Mouse (Mus musculus) lung, embryonic 16.5 days (tissue): ENCODE results near the gene Ankrd28. TPM values are rescaled to one million over a fixed set of nuclear protein-coding genes. Genes with fewer than 3 reads are reported as not detected.

Experiments
- ATAC-seq: fragments of 200-750 bp; cut with Nextera tagmentation; 2 replicates; pipeline ENCODE4 v1.8.0; 2017; ENCODE audit warnings: low read depth, mild to moderate bottlenecking, moderate library complexity
- H3K27ac ChIP-seq: fragments of 300-500 bp; sonication (generic); 2 replicates; pipeline ENCODE4 v1.5.1; 2014; ENCODE audit warnings: mild to moderate bottlenecking, control low read depth, low read length
- H3K27me3 ChIP-seq: fragments of 300-500 bp; sonication (generic); 2 replicates; pipeline ENCODE4 v1.6.1; 2014; ENCODE audit warnings: low read depth, low read length, mixed read lengths; ENCODE audit not compliant: control insufficient read depth, insufficient read depth
- H3K36me3 ChIP-seq: fragments of 300-500 bp; sonication (generic); 2 replicates; pipeline ENCODE4 v1.6.1; 2014; ENCODE audit warnings: low read length; ENCODE audit not compliant: control insufficient read depth, insufficient read depth
- H3K4me1 ChIP-seq: fragments of 300-500 bp; sonication (generic); replicated peaks from 2 replicates; pipeline ENCODE4 v1.6.1; 2014; ENCODE audit warnings: low read length, mixed read lengths; ENCODE audit not compliant: control insufficient read depth, insufficient read depth
- H3K4me2 ChIP-seq: fragments of 300-500 bp; sonication (generic); 2 replicates; pipeline ENCODE4 v1.6.1; 2014; ENCODE audit warnings: low read depth, low read length, control low read depth
- H3K4me3 ChIP-seq: fragments of 300-500 bp; sonication (generic); 2 replicates; pipeline ENCODE4 v1.5.1; 2014; ENCODE audit warnings: mild to moderate bottlenecking, low read length, control low read depth
- H3K9ac ChIP-seq: fragments of 300-500 bp; sonication (generic); 2 replicates; pipeline ENCODE4 v1.6.1; 2014; ENCODE audit warnings: low read length, control low read depth
- H3K9me3 ChIP-seq: fragments of 300-500 bp; sonication (generic); 2 replicates; pipeline ENCODE4 v1.6.1; 2016; ENCODE audit warnings: low read length; ENCODE audit not compliant: control insufficient read depth
- WGBS: fragments of 180-500 bp; shearing (Covaris S2); extraction: QIAGEN DNeasy Blood & Tissue Kit; methylation state at CpG from one replicate; pipeline ENCODE4 v1.1.7; 2014; 5-methylcytosine and 5-hydroxymethylcytosine counted together
- polyA plus RNA-seq: library from polyadenylated mRNA; unstranded; fragments of >200 nt; fragmentation: Nextera tagmentation; extraction: Ambion mirVana; gene quantifications from 2 replicates; pipeline ENCODE4 v1.2.1, GENCODE M21; 2015

Gene Ankrd28
- polyA plus RNA-seq, 1 experiment from 2014 or later, result 7.0 TPM

DNA sequence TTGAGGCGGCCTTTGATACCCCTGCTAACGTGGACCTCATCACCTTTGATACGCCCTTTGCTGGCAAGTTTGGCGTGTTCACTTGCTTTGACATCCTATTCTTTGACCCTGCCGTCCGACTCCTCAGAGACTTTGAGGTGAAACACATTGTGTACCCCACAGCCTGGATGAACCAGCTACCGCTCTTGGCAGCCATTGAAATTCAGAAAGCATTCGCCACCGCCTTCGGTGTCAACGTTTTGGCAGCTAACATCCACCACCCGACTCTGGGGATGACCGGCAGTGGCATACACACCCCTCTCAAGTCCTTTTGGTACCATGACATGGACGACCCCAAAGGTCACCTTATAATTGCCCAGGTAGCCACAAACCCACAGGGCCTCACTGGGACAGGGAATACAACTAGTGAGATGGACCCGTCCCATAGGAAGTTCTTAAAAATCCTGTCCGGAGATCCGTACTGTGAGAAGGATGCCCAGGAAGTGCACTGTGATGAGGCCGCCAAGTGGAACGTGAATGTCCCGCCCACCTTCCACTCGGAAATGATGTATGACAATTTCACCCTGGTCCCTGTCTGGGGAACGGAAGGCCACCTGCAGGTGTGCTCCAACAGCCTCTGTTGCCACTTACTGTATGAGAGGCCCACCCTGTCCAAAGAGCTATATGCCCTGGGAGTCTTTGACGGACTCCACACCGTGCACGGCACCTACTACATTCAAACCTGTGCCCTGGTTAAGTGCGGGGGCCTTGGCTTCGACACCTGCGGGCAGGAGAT, 163.3 kb downstream of the Ankrd28 start:
- WGBS, result 93% methylated on average over 28 of the region's 28 CpGs
- Histone ChIP-seq H3K27me3 (no peaks in the 10 kb centered on the region), H3K9me3 (no peaks in the 10 kb centered on the region), H3K4me2 (no peak overlapping the region), H3K9ac (no peak overlapping the region), H3K4me1 (peaks cover 48% of the 10 kb centered on the region), H3K36me3 (peaks cover 5% of the 10 kb centered on the region), H3K27ac (no peak overlapping the region), H3K4me3 (no peak overlapping the region)
- no peak for ATAC-seq

DNA sequence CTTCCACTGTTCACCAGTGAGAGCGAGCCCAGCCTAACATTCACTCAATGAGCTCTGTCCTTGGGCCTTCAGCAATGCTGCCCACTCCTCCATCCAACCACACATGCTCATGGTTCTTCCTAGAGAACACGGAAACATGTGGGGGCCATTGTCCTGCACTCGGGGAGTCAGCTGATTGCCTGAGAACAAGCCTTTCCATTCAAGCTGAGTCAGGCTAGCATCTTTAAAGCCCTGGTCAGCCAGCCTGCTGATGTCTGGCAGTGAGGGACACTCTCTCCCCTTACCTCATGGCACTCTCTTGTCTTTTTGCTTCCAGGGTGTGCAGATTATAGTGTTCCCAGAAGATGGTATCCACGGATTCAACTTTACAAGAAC, 164.9 kb downstream of the Ankrd28 start:
- H3K9me3 ChIP-seq, result no peaks in the 10 kb centered on the region
- H3K9ac ChIP-seq, result no peak overlapping the region
- H3K36me3 ChIP-seq, result peaks cover 5% of the 10 kb centered on the region
- H3K4me1 ChIP-seq, result peaks cover 49% of the 10 kb centered on the region
- ATAC-seq, result no peak
- no peak overlapping the region for H3K4me2 ChIP-seq
- 76% methylated on average over 4 of the region's 4 CpGs for WGBS
- H3K27me3 ChIP-seq, result no peaks in the 10 kb centered on the region
- no peak overlapping the region for H3K27ac ChIP-seq
- no peak overlapping the region for H3K4me3 ChIP-seq

DNA sequence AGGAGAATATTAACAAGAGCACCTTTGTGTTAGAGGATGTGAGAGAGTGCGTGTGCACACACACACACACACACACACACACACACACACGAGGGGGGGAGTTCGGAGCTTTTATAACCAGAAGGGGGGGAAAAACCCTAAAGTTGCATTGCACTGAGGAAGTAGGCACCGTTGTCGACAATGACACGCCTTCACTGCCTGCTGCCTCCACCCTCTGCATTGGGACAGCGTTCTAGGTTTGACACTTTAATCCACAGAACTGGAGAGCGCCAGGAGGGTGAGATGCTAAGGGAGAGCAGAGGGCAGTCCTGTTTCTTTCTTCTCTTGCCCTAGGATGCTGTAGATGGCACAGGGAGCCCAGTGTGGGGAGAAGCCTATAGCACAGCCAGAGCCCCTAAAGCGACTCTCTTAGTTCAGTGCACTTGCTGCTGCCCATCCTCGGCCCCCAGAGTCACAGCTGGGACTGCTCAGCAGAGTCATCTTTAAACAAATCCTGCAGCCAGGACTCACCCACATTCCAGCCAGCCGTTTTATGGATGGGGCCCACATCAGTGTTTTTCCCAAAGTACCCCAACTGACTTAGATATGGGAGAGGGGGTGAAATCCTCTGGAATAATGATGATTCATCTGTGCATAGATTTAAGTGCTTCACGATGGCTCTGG, 165.4 kb downstream of the Ankrd28 start:
- Histone ChIP-seq H3K4me1 (peaks cover 52% of the 10 kb centered on the region), H3K27ac (no peak overlapping the region), H3K9me3 (no peaks in the 10 kb centered on the region), H3K4me3 (no peak overlapping the region), H3K9ac (no peak overlapping the region), H3K36me3 (peaks cover 5% of the 10 kb centered on the region), H3K4me2 (no peak overlapping the region), H3K27me3 (no peaks in the 10 kb centered on the region)
- no peak for ATAC-seq
- WGBS, result 46% methylated on average over 12 of the region's 12 CpGs

DNA sequence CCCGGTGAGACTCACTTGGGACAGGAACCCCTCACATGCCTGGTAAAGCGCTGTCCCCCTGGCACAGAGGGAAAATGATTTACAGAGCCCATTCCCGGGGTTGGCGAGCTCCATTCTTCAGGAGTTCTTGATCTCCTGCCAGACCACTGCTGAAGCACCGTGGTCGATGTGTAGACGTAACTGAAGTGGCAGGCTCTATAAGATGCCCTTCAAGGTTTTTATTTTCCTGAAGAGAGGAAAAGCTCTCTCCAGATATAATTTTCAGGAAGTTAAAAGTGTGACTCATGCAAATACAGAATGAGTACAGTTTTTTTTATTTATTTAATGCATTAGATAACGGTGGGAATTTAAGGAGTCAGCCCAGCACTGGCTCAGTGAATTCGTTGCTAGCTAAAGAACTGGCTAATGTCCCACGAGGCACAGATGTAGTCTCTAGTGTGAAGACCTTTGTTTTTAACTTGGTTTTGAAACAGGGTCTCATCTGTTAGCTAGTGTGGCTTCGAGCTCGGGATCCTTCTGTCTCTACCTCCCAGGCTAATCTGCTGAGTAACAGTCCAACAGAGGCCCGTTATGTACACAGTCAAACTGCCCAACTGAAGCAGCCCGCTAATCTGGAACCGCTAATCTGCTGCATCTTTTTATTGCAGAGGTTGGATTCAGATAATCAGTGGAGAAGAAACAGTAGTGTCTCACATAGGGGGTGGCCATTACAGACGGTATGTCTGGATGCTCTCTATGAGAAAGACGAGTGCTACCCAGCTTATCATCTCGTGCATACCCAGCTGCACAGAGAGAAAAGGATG, 166.2 kb downstream of the Ankrd28 start:
- Histone ChIP-seq H3K4me2 (no peak overlapping the region), H3K4me3 (no peak overlapping the region), H3K27me3 (no peaks in the 10 kb centered on the region), H3K36me3 (peaks cover 5% of the 10 kb centered on the region), H3K4me1 (peaks cover 57% of the 10 kb centered on the region), H3K9ac (no peak overlapping the region), H3K27ac (peak overlapping the region; percentile 50; the same call in 1 of the 2 replicates), H3K9me3 (no peaks in the 10 kb centered on the region)
- WGBS, result 36% methylated on average over 18 of the region's 18 CpGs
- 0 out of 2 replicates have a peak, but pooled peaks have one; percentile 2 for ATAC-seq

DNA sequence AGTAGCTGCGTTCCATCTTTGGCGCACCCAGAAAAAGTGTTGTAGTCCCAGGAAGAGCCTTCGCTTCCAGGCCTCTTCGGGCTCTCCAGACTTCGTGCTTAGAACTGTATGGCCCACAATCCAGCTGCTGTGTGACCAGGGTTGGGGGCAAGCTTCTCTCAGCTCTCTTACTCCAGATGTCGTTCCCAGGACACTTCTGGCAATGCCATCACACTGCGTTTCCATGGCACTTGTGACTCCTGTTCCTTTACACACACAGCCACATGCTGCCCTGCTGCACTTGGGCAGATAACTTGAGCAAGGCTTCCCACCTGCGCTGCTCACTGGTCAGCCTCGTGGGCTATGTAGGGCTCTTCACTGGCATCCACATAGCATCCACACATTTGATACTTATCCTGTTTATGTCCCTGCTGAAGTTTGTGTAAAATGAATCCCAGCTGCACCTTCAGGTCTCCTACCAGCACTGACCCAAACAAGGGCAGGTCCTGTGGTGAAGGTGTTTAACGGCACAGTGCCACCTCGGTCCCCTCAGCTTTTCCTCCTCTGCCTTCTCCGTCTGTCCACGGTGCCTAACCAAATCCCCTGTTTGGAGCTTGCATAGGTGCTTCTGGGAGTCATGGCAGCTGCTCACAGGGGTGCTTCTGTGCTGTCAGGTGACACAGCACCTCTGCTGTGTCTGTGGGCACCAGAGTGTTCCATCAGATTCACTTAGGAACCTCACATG, 166.9 kb downstream of the Ankrd28 start:
- peaks cover 5% of the 10 kb centered on the region for H3K36me3 ChIP-seq
- 73% methylated on average over 13 of the region's 13 CpGs for WGBS
- no peaks in the 10 kb centered on the region for H3K27me3 ChIP-seq
- H3K4me1 ChIP-seq, result peaks cover 52% of the 10 kb centered on the region
- no peaks in the 10 kb centered on the region for H3K9me3 ChIP-seq
- no peak overlapping the region for H3K9ac ChIP-seq
- no peak for ATAC-seq
- no peak overlapping the region for H3K4me2 ChIP-seq
- H3K4me3 ChIP-seq, result no peak overlapping the region
- peak overlapping the region; percentile 96 for H3K27ac ChIP-seq

DNA sequence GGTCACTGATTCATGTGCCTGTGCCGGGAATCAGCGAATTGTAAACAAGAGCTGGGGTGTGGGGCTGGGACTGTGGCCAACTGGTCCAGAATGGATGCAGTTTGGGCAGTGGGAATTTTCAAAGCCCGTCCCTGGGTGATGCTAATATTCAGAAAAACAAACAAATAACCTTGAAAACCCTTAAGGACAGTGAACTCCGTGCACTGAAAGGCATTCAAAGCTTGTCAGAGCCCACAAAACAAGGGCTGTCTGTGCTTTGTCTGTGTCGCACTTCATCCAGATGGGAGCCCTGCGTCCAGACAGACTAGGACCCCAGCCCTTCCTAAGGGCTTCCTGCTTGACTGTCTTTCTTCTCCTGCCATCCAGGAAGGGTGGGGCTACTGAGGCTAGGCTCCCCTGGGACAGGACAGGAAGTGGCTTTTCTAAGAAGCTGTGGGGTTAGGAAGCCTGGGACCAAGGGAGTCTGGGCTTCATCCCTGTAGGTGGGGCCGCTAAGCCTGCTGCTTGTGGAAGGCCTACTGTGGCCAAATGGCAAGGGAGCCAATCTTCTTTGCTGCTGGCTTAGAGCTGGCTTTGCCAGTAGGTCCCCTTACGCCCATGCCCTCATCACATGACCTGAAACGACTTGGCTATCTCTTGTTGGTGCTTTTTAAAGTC, 167.8 kb downstream of the Ankrd28 start:
- peak overlapping the region; percentile 81 for H3K4me2 ChIP-seq
- 25% methylated on average over 9 of the region's 9 CpGs for WGBS
- H3K27me3 ChIP-seq, result no peaks in the 10 kb centered on the region
- peaks cover 5% of the 10 kb centered on the region for H3K36me3 ChIP-seq
- peak; percentile 67 for ATAC-seq
- peak overlapping the region; percentile 69 for H3K9ac ChIP-seq
- peaks cover 52% of the 10 kb centered on the region for H3K4me1 ChIP-seq
- H3K4me3 ChIP-seq, result peak overlapping the region; percentile 48
- H3K27ac ChIP-seq, result peak overlapping the region; percentile 96
- H3K9me3 ChIP-seq, result no peaks in the 10 kb centered on the region

DNA sequence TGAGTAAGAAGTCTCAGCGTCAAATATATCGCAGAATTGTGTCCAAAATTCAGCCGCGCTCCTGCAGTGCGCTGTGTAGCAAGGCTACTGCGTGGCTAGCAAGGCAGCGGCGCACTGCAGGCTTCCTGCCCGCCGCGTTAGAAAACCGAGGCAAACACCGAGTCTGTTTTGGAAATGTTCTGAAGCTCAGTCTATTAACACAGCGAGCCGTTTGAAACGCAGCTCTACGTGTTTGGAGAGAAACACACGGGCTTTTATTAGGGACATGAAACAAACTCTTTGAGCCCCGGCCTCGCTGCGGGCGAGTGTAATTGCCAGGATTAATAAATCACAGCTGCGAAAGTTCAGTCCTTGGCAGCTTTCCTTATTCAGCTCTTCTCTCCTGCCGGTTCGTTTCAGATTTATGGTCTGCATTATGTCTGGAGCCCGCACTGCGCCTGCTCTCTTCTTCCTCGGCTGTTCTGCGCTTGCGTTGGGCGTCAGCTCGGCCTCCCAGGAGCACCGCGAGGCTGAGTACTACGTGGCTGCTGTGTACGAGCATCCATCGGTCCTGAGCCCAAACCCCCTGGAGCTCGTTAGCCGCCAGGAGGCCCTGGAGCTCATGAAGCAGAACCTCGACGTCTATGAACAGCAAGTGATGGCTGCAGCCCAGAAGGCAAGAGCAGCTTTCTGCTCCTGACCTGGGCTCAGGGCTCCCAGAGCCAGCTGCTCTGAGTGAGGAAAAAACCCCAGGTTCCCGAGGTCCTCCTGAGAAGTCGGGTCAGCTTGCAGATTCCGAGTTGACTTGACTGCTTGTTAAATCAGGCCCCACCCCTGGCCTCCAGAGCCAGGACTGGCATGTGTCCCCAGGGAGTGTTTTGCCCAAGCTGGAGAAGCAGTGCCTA, 168.5 kb downstream of the Ankrd28 start:
- WGBS, result 4% methylated on average over 44 of the region's 44 CpGs
- Histone ChIP-seq H3K27ac (peak overlapping the region; percentile 96), H3K4me1 (peaks cover 57% of the 10 kb centered on the region), H3K4me3 (peak overlapping the region; percentile 48), H3K9me3 (no peaks in the 10 kb centered on the region), H3K27me3 (no peaks in the 10 kb centered on the region), H3K36me3 (peaks cover 1% of the 10 kb centered on the region; the same call in 1 of the 2 replicates), H3K4me2 (peak overlapping the region; percentile 81), H3K9ac (peak overlapping the region; percentile 69)
- ATAC-seq, result peak; percentile 87
